Mouse (Mus musculus) myocyte (in vitro differentiated cells): ENCODE data around the gene H2-M10.6. TPM values are rescaled to one million over a fixed set of nuclear protein-coding genes. Genes with fewer than 3 reads are reported as not detected.
A peak's percentile ranks its signal among the peaks of the same experiment; 100 is the strongest.
"Not testable (repeated sequence)": the region's sequence is repeated elsewhere in the genome, so short reads cannot be mapped to it uniquely, and the experiment has no call there.

ENCODE experiments used
- H3K27me3 ChIP-seq: one replicate; pipeline ENCODE4 v1.6.1; 2011; ENCODE audit not compliant: control insufficient read depth, insufficient read depth, insufficient read length
- H3K36me3 ChIP-seq: one replicate; pipeline ENCODE4 v1.6.1; 2011; ENCODE audit not compliant: control insufficient read depth, insufficient read depth
- H3K4me2 ChIP-seq: one replicate; pipeline ENCODE4 v1.6.1; 2011; ENCODE audit warnings: low read depth, control low read depth
- H3K4me3 ChIP-seq: one replicate; pipeline ENCODE4 v1.5.1; 2011; ENCODE audit warnings: mild to moderate bottlenecking, control low read depth, moderate library complexity
- H3K79me2 ChIP-seq: one replicate; pipeline ENCODE4 v1.6.1; 2011; ENCODE audit not compliant: control insufficient read depth, insufficient read depth
- H3ac ChIP-seq: one replicate; pipeline ENCODE4 v1.6.1; 2011; ENCODE audit not compliant: control insufficient read depth, insufficient read length
- CEBPB ChIP-seq: IDR thresholded peaks from 2 replicates; pipeline ENCODE4 v1.6.1; 2011; ENCODE audit warnings: mild to moderate bottlenecking, moderate library complexity; ENCODE audit not compliant: poor library complexity, insufficient read depth, severe bottlenecking
- E2F4 ChIP-seq: IDR thresholded peaks from one replicate; pipeline ENCODE4 v1.6.1; 2011; ENCODE audit warnings: mild to moderate bottlenecking, control low read depth, moderate library complexity; ENCODE audit not compliant: insufficient read depth
- MAX ChIP-seq: IDR thresholded peaks from one replicate; pipeline ENCODE4 v1.6.1; 2011; ENCODE audit warnings: low read depth, mild to moderate bottlenecking, control low read depth
- MYOD1 ChIP-seq, 3 experiments: IDR thresholded peaks; one replicate each; pipeline ENCODE4 v1.6.1; 2011; ENCODE audit warnings: control low read depth in 2 of 3, low read depth in 2 of 3, mild to moderate bottlenecking in 2 of 3, moderate library complexity in 1 of 3; ENCODE audit not compliant: insufficient read length in 2 of 3, control insufficient read depth in 1 of 3
- MYOG ChIP-seq, 3 experiments: IDR thresholded peaks; one replicate each; pipeline ENCODE4 v1.6.1; 2011; ENCODE audit warnings: control low read depth in 2 of 3, low read depth in 2 of 3, mild to moderate bottlenecking in 2 of 3; ENCODE audit not compliant: insufficient read length in 2 of 3, control insufficient read depth in 1 of 3, insufficient read depth in 1 of 3
- POLR2A ChIP-seq: IDR thresholded peaks from one replicate; pipeline ENCODE4 v1.6.1; 2011; ENCODE audit warnings: low read depth, mild to moderate bottlenecking, control low read depth, moderate library complexity; ENCODE audit not compliant: insufficient read length
- POLR2AphosphoS2 ChIP-seq: IDR thresholded peaks from one replicate; pipeline ENCODE4 v1.6.1; 2011; ENCODE audit warnings: low read depth, control low read depth; ENCODE audit not compliant: insufficient read length
- REST ChIP-seq: IDR thresholded peaks from one replicate; pipeline ENCODE4 v1.6.1; 2011; ENCODE audit warnings: mild to moderate bottlenecking, control low read depth, moderate library complexity; ENCODE audit not compliant: insufficient read depth, insufficient read length
- SRF ChIP-seq: IDR thresholded peaks from one replicate; pipeline ENCODE4 v1.6.1; 2011; ENCODE audit warnings: low read depth; ENCODE audit not compliant: control insufficient read depth, insufficient read length
- TCF12 ChIP-seq: IDR thresholded peaks from one replicate; pipeline ENCODE4 v1.6.1; 2011; ENCODE audit warnings: mild to moderate bottlenecking, control low read depth; ENCODE audit not compliant: poor library complexity, insufficient read depth, severe bottlenecking
- TCF3 ChIP-seq: IDR thresholded peaks from one replicate; pipeline ENCODE4 v1.6.1; 2011; ENCODE audit warnings: low read depth, control low read depth; ENCODE audit not compliant: insufficient read length
- USF1 ChIP-seq: IDR thresholded peaks from one replicate; pipeline ENCODE4 v1.6.1; 2011; ENCODE audit warnings: low read depth, mild to moderate bottlenecking, control low read depth, moderate library complexity
- polyA plus RNA-seq: library from polyadenylated mRNA; unstranded; fragments of >200 nt; fragmentation: generic; extraction: Trizol; gene quantifications from one replicate; pipeline ENCODE4 v1.2.1, GENCODE M21; 2012; ENCODE audit warnings: missing spikeins

H2-M10.6 gene
- polyA plus RNA-seq, 1 experiment, result not detected

DNA sequence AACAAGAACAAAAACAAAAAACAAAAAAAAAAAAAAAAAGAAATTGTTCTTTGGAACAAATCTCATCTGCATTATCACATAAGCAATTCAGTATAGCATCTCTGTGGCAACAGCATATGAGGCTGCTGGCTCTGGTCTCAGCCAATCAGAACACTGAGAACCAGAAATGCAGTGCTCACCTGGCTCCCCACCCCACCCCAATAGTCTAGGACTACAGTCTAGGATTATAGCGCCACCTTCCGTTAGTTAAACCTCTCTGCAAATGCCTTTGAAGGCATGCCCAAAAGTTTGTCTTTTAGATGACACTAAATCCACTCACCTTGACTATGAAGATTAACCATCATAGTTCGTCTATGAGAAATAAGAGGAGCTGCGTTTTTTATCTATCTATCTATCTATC lies 13.6 kb downstream of the H2-M10.6 start:
- Histone ChIP-seq H3K27me3 (peaks cover 13% of the 10 kb centered on the region), H3K36me3 (no peaks in the 10 kb centered on the region), H3ac (no peak overlapping the region), H3K4me2 (peak overlapping the region; percentile 39), H3K4me3 (no peak overlapping the region), H3K79me2 (no peaks in the 10 kb centered on the region)
- TF ChIP-seq MYOG (IDR thresholded peaks at IDR 0.05; ENCODE audit: control insufficient read depth in 1 of 3, insufficient read depth in 1 of 3, insufficient read length in 2 of 3, low read depth in 2 of 3) (no peak), MAX (no peak), SRF (no peak)

DNA sequence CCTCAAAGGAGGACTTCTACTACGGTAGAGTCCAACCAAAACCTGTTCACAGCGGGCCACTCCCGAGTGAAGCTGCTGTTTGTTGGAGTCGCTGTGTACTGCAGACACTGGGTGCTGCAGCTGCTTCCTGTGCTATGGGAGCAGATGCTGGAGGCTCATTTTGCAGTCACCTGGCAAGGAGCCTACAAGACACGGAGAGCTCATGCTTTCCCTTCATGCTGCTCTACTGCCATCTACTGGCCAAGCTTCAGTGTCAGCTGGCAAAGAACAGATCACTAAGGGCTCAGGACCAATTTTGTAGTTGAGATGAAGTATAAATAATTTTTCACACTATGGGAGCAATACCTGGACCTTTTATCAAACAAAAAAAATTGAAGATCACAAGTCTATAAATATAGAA lies 14.0 kb downstream of the H2-M10.6 start:
- H3ac ChIP-seq, H3K36me3 ChIP-seq, H3K4me3 ChIP-seq, H3K79me2 ChIP-seq: not testable (repeated sequence)
- TF ChIP-seq MYOD1 (IDR thresholded peaks at IDR 0.05; ENCODE audit: control insufficient read depth in 1 of 3, insufficient read length in 2 of 3, low read depth in 2 of 3) (peak in 2 of 3 experiments; percentile 44 to 52), MYOG (IDR thresholded peaks at IDR 0.05; ENCODE audit: control insufficient read depth in 1 of 3, insufficient read depth in 1 of 3, insufficient read length in 2 of 3, low read depth in 2 of 3) (peak in 2 of 3 experiments; percentile 13 to 40)
- Histone ChIP-seq H3K27me3 (peaks cover 13% of the 10 kb centered on the region), H3K4me2 (peak overlapping the region; percentile 39)

GRCm38 (mm10) chr17:36828488-36828887 lies 16.5 kb downstream of the H2-M10.6 start:
- peaks cover 13% of the 10 kb centered on the region for H3K27me3 ChIP-seq
- H3K79me2 ChIP-seq, result no peaks in the 10 kb centered on the region
- H3K36me3 ChIP-seq, result no peaks in the 10 kb centered on the region
- no peak overlapping the region for H3K4me2 ChIP-seq
- TF ChIP-seq REST, result no peak
- TF ChIP-seq CEBPB, result no peak
- no peak for TF ChIP-seq TCF3
- no peak for TF ChIP-seq MYOG (IDR thresholded peaks at IDR 0.05; ENCODE audit: control insufficient read depth in 1 of 3, insufficient read depth in 1 of 3, insufficient read length in 2 of 3, low read depth in 2 of 3)
- TF ChIP-seq POLR2A, result no peak
- no peak for TF ChIP-seq MAX
- no peak for TF ChIP-seq USF1
- TF ChIP-seq MYOD1 (IDR thresholded peaks at IDR 0.05; ENCODE audit: control insufficient read depth in 1 of 3, insufficient read length in 2 of 3, low read depth in 2 of 3), result no peak
- TF ChIP-seq POLR2AphosphoS2, result no peak
- no peak for TF ChIP-seq E2F4
- TF ChIP-seq TCF12, result no peak
- TF ChIP-seq SRF, result no peak
- no peak overlapping the region for H3ac ChIP-seq
- H3K4me3 ChIP-seq, result no peak overlapping the region

GRCm38 (mm10) chr17:36830470-36830869 lies 18.5 kb downstream of the H2-M10.6 start:
- Histone ChIP-seq H3K36me3 (no peaks in the 10 kb centered on the region), H3K79me2 (no peaks in the 10 kb centered on the region), H3K4me2 (no peak overlapping the region), H3K4me3 (no peak overlapping the region), H3K27me3 (peaks cover 18% of the 10 kb centered on the region), H3ac (no peak overlapping the region)
- TF ChIP-seq USF1 (no peak), E2F4 (no peak), POLR2A (no peak), CEBPB (no peak), MAX (no peak), REST (no peak), TCF3 (no peak), MYOD1 (IDR thresholded peaks at IDR 0.05; ENCODE audit: control insufficient read depth in 1 of 3, insufficient read length in 2 of 3, low read depth in 2 of 3) (no peak)

- TF ChIP-seq CEBPB, result no peak
- TF ChIP-seq MYOD1 (IDR thresholded peaks at IDR 0.05; ENCODE audit: control insufficient read depth in 1 of 3, insufficient read length in 2 of 3, low read depth in 2 of 3), result no peak
- no peak for TF ChIP-seq REST
- TF ChIP-seq TCF3, result no peak
- TF ChIP-seq USF1, result no peak
- no peak for TF ChIP-seq MYOG (IDR thresholded peaks at IDR 0.05; ENCODE audit: control insufficient read depth in 1 of 3, insufficient read depth in 1 of 3, insufficient read length in 2 of 3, low read depth in 2 of 3)
- TF ChIP-seq E2F4, result no peak
- TF ChIP-seq POLR2AphosphoS2, result no peak
- no peak for TF ChIP-seq SRF
- TF ChIP-seq TCF12, result no peak
- TF ChIP-seq MAX, result no peak
- TF ChIP-seq POLR2A, result no peak
- Histone ChIP-seq H3K36me3 (no peaks in the 10 kb centered on the region), H3K27me3 (peaks cover 10% of the 10 kb centered on the region), H3ac (no peak overlapping the region), H3K79me2 (no peaks in the 10 kb centered on the region), H3K4me3 (no peak overlapping the region), H3K4me2 (no peak overlapping the region)
Measured at GRCm38 (mm10) chr17:36832694-36833093, 20.7 kb downstream of the H2-M10.6 start.
